Mouse (Mus musculus) thymus, postnatal 0 days (tissue): Measurements from ENCODE around the gene Pcna. TPM values are rescaled to one million over a fixed set of nuclear protein-coding genes. Genes with fewer than 3 reads are reported as not detected.
"Not testable (repeated sequence)": the region's sequence is repeated elsewhere in the genome, so short reads cannot be mapped to it uniquely, and the experiment has no call there.

Experiments
- DNase-seq: peaks from one replicate; pipeline ENCODE4 v3.0.0-alpha.2; 2015; ENCODE audit warnings: low spot score
- polyA plus RNA-seq: library from polyadenylated mRNA; unstranded; fragments of >200 nt; fragmentation: Nextera tagmentation; extraction: Ambion mirVana; gene quantifications from 2 replicates; pipeline ENCODE4 v1.2.1, GENCODE M21; 2015

The Pcna gene
- polyA plus RNA-seq, 1 experiment from 2014 or later, result 472 TPM

GRCm38 (mm10) chr2:132278273-132278853 is 25.2 kb upstream of the Pcna start:
- DNase-seq, result no peak

- no peak for DNase-seq
Observed at GRCm38 (mm10) chr2:132276249-132276648, 23.1 kb upstream of the Pcna start.

GRCm38 (mm10) chr2:132275527-132275926 is 22.4 kb upstream of the Pcna start:
- DNase-seq, result no peak

GRCm38 (mm10) chr2:132272694-132273389 is 19.7 kb upstream of the Pcna start:
- DNase-seq, result no peak

- DNase-seq, result no peak
Observed at GRCm38 (mm10) chr2:132270331-132270951, 17.3 kb upstream of the Pcna start.

GRCm38 (mm10) chr2:132269217-132269616 is 16.1 kb upstream of the Pcna start:
- DNase-seq, result no peak

GRCm38 (mm10) chr2:132266086-132266485 is 13.0 kb upstream of the Pcna start:
- DNase-seq, result no peak

GRCm38 (mm10) chr2:132265196-132265595 is 12.1 kb upstream of the Pcna start:
- no peak for DNase-seq

GRCm38 (mm10) chr2:132264266-132264710 is 11.2 kb upstream of the Pcna start:
- no peak for DNase-seq

GRCm38 (mm10) chr2:132263421-132264265 is 10.5 kb upstream of the Pcna start:
- peak; percentile 59 for DNase-seq

GRCm38 (mm10) chr2:132262879-132263398 is 9.8 kb upstream of the Pcna start, which contains the start of gene Cds2:
Gene Cds2, plus strand, starts transcription at chr2:132263148.
- DNase-seq, result peak; percentile 99

- peak; percentile 29 for DNase-seq
Observed at GRCm38 (mm10) chr2:132262175-132262574, 9.1 kb upstream of the Pcna start.

- no peak for DNase-seq
Observed at GRCm38 (mm10) chr2:132260601-132261000, 7.5 kb upstream of the Pcna start.

GRCm38 (mm10) chr2:132257350-132258068 is 4.4 kb upstream of the Pcna start:
- DNase-seq, result no peak

GRCm38 (mm10) chr2:132253603-132254002 is 489 bp upstream of the Pcna start:
- DNase-seq, result no peak

GRCm38 (mm10) chr2:132251911-132252310 is 1.2 kb downstream of the Pcna start:
- no peak for DNase-seq

GRCm38 (mm10) chr2:132247539-132248313 is 5.4 kb downstream of the Pcna start, which contains the start of gene Tmem230:
Gene Tmem230, minus strand, starts transcription at chr2:132247807.
- DNase-seq, result peak; percentile 98

GRCm38 (mm10) chr2:132243370-132243769 is 9.7 kb downstream of the Pcna start:
- no peak for DNase-seq

- DNase-seq, result peak; percentile 43
Observed at GRCm38 (mm10) chr2:132240457-132240856, 12.7 kb downstream of the Pcna start.

GRCm38 (mm10) chr2:132239434-132239833 is 13.7 kb downstream of the Pcna start:
- DNase-seq, result not testable (repeated sequence)
